Mouse (Mus musculus) bone marrow, adult 2 months (tissue): ENCODE measurements around the gene Igf2bp1. TPM values are rescaled to one million over a fixed set of nuclear protein-coding genes. Genes with fewer than 3 reads are reported as not detected.

ENCODE experiments used
- H3K27ac ChIP-seq: fragments of 200-500 bp; 2 replicates; pipeline ENCODE4 v1.5.1; 2012; ENCODE audit warnings: low read depth, mild to moderate bottlenecking, control low read depth, inconsistent platforms, low read length; ENCODE audit not compliant: control insufficient read depth, poor library complexity, insufficient read depth
- H3K4me1 ChIP-seq: fragments of 200-500 bp; 2 replicates; pipeline ENCODE4 v1.6.1; 2011; ENCODE audit warnings: low read length; ENCODE audit not compliant: control insufficient read depth, insufficient read depth
- H3K4me3 ChIP-seq: fragments of 200-500 bp; replicated peaks from 2 replicates; pipeline ENCODE3; 2011; ENCODE audit warnings: mild to moderate bottlenecking, low read depth, low read length, control low read depth; ENCODE audit not compliant: control insufficient read depth
- CTCF ChIP-seq: fragments of 200-500 bp; IDR thresholded peaks from 2 replicates; pipeline ENCODE4 v1.5.1; 2011; ENCODE audit warnings: low read length, control low read depth; ENCODE audit not compliant: control insufficient read depth, insufficient read depth
- POLR2A ChIP-seq: fragments of 200-500 bp; IDR thresholded peaks from 2 replicates; pipeline ENCODE4 v1.6.1; 2011; ENCODE audit warnings: low read depth, mild to moderate bottlenecking, control low read depth, low read length, borderline replicate concordance; ENCODE audit not compliant: control insufficient read depth
- WGBS: fragments of 180-500 bp; shearing (Covaris S2); methylation state at CpG from one replicate; pipeline ENCODE4 v1.1.7; 2018; 5-methylcytosine and 5-hydroxymethylcytosine counted together
- polyA plus RNA-seq: library from polyadenylated mRNA; stranded (reverse); fragments of >200 nt; gene quantifications from 2 replicates; pipeline ENCODE4 v1.2.4, GENCODE M21; 2011; ENCODE audit warnings: low replicate concordance; ENCODE audit not compliant: missing spikeins, insufficient read depth, insufficient read length

Gene Igf2bp1
- polyA plus RNA-seq = 0.11 and 19.8 TPM in 2 replicates

DNA sequence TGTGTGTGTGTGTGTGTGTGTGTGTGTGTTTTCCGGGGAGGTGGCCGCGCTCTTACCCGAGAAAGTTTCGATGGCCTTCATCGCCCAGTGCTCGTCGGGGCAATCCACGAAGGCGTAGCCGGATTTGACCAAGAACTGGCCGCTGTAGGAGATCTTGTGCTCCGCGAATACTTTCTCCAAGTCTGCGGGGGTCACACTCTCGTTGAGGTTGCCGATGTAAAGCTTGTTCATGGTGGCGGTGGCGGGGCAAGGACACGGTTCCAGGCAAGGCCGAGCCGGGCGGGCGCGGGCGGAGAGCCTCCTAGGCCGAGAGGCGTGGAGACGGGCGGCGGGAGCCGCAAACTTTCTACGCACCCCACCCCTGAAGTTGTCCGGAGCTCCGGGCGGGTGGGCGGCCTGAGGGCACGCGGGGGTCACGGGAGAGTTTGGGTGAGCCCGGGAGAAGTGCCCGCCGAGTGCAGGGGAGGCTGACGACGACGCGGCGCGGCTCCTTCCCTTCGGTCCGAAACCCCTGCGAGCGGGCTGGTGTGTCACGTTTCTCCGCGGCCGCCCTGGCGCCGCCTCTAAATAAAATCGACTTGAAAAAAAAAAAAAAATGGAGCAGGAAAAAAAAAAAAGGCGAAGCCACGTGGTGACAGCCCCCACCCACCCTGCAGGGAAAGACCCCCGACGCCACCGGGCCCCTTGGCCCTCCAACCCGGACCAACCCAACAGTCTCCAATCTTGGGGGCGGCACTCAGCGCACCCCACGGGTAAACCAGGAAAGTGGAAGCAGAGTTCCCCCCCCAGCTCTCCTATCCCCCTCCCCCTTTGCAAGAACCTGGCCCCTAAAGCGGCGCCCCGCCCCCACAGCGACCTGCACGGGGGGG, at the start of gene Igf2bp1:
TSS of gene Igf2bp1 (minus strand) at position 538 of the 869 bp plus-strand sequence.
- TF ChIP-seq CTCF = no peak
- no peak for TF ChIP-seq POLR2A
- H3K4me1 ChIP-seq = no peaks in the 10 kb centered on the region; the same call in 1 of the 2 replicates
- H3K27ac ChIP-seq = no peak within 1 kb of the TSS; the same call in 1 of the 2 replicates
- no peak within 1 kb of the TSS for H3K4me3 ChIP-seq
- WGBS = 3% methylated on average over 70 of the region's 74 CpGs

- 95% methylated on average over 3 of the region's 3 CpGs for WGBS
- no peak overlapping the region for H3K27ac ChIP-seq
- TF ChIP-seq POLR2A (no peak), CTCF (no peak)
- H3K4me1 ChIP-seq = no peaks in the 10 kb centered on the region; the same call in 1 of the 2 replicates
- no peak overlapping the region for H3K4me3 ChIP-seq
These were observed 45.1 kb upstream of the Igf2bp1 start for GRCm38 (mm10) chr11:96050854-96051253.

- H3K4me1 ChIP-seq = no peaks in the 10 kb centered on the region; the same call in 1 of the 2 replicates
- TF ChIP-seq CTCF = no peak
- no peak for TF ChIP-seq POLR2A
- H3K4me3 ChIP-seq = no peak overlapping the region
- no peak overlapping the region for H3K27ac ChIP-seq
- 80% methylated on average over 4 of the region's 4 CpGs for WGBS
These were observed 44.2 kb upstream of the Igf2bp1 start for GRCm38 (mm10) chr11:96049939-96050338.

DNA sequence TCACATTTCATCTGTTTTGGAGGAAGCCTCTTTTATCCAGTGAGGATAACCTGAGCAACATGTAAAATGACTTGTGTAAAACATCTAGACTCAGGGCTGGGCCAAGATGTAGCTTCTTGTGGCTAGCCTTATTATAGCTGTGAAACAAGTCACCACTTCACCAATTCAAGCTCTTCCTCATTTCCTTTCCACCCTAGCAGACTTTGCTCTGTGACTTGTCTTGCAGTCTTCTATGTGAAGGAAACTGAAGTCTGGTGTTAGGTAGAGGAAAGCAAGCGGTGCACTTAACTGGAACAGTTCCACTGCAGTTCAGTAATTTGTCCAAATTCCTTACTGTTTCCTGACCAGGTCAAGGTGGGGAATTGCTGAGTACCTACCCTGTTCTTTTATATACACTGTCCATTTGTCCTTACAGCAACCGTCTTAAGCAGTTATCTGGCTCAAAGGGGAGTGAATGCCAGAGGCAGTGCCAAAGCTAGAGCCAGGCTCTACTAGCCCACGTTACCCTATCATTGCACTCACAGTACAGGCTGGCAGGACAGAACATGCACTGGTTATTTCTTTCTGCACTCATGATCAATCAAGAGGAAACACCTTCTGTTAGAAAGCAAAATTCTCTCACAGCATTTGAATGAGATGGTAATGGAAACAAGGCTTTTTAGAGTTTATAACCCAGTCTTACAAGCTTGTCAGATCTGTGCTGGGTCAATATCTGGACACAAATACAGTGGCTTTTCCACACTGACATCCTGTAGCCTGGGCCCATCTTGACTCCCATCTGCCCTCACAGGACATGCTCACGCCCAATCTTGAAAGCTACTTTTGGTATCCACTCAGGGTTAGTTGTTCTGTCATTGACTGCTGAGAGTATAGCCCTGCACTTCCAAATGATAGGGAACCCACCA, 42.0 kb upstream of the Igf2bp1 start:
- 75% methylated on average over 4 of the region's 4 CpGs for WGBS
- no peaks in the 10 kb centered on the region; the same call in 1 of the 2 replicates for H3K4me1 ChIP-seq
- no peak overlapping the region for H3K27ac ChIP-seq
- no peak overlapping the region for H3K4me3 ChIP-seq
- TF ChIP-seq POLR2A (no peak), CTCF (no peak)

- Histone ChIP-seq H3K4me3 (no peak overlapping the region), H3K4me1 (no peaks in the 10 kb centered on the region; the same call in 1 of the 2 replicates), H3K27ac (no peak overlapping the region)
These were observed 41.1 kb upstream of the Igf2bp1 start for GRCm38 (mm10) chr11:96046793-96047192.

DNA sequence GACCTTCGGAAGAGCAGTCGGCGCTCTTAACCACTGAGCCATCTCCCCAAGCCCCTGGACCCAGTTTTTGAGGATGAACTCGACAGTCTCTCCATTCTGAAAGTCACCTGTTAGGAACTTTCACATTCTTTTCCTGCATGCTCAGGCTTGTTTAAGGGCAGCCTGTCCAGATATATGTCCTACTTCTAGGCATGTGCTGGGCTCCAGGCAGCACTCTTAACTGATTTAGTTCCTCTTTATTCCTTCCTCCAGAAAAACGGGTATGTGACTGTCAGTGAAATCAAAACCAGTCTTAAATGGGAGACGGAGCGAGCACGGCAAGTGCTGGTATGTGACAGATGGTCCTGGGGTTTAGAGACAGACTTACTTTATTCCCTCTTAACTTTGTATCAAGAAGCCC, 40.3 kb upstream of the Igf2bp1 start:
- no peak overlapping the region for H3K4me3 ChIP-seq
- TF ChIP-seq POLR2A (no peak), CTCF (no peak)
- H3K27ac ChIP-seq = no peak overlapping the region
- 78% methylated on average over 8 of the region's 8 CpGs for WGBS
- no peaks in the 10 kb centered on the region; the same call in 1 of the 2 replicates for H3K4me1 ChIP-seq

More at GRCm38 (mm10) chr11:96046793-96047192, 41.1 kb upstream of the Igf2bp1 start:
- 73% methylated on average over 2 of the region's 2 CpGs for WGBS
- TF ChIP-seq CTCF (no peak), POLR2A (no peak)

DNA sequence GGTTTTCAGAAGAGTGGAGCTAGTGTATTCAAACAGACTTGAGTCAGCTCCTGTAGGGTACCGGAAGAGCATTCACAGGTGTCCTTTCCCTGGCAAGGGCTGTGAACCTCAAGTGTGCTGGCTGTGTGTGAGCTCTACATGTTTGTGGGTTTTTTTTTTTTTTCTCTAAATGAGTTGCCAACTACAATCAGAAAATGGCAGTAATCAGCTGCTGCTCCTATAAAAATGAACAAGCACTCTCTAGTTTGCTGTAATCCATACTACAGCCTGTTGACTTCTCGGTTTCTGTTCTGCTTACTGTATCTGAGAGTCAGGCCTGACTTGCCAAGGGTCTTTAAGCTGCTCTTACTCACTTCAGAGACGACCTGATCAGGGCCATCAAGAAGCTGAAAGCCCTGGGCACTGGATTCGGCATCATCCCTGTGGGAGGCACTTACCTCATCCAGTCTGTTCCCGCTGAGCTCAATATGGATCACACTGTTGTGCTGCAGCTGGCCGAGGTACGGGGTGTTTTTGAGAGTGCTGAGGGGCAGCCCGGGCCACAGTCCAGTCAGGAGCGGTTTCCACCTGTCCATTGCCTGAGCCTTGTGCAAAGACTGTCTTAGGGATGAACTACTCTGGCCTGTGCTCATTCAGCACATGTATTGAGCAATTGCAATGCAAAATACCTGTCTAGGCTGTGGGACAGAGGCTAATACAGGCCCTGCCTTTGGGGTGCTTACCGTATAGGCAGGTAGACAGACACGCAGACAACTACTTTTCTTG, 39.2 kb upstream of the Igf2bp1 start:
- no peak overlapping the region for H3K4me3 ChIP-seq
- no peaks in the 10 kb centered on the region; the same call in 1 of the 2 replicates for H3K4me1 ChIP-seq
- TF ChIP-seq CTCF = no peak
- H3K27ac ChIP-seq = no peak overlapping the region
- 86% methylated on average over 11 of the region's 11 CpGs for WGBS
